Mouse (Mus musculus): ENCODE measurements at regions not wholly inside any gene's neighbourhood (a gene's known extent, or its start where the extent isn't known, plus 50 kb on each side); places are given as distances from the start of the nearest gene placed in this dataset.

DNA sequence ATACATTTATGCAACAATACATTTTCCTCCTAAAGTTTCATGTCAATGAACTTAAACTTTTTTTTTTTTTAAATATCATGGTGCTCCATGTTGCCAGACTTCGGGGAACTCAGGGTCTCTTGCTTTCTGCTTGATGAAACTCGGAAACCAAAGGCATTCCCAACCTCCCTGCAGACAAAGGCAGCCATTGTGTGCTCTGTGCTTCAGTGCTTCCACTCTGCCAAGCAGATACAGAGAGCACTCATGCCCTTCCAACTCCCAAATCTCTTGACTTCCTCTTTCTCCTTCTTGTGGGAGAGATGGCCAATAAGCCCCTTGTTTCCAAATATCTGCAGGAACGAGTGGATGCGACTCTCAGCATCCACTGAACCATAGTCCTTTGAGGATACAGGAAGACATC is 94.0 kb upstream of the Klf3 start:
- TF ChIP-seq CTCF (IDR thresholded peaks at IDR 0.05; ENCODE audit: low read depth, low read length), result no peak
- no peak for TF ChIP-seq EP300 (IDR thresholded peaks at IDR 0.05; ENCODE audit: insufficient read depth, low read depth, low read length)
- no peak for TF ChIP-seq POLR2A (IDR thresholded peaks at IDR 0.05; ENCODE audit: insufficient read depth, low read length)

All from ES-Bruce4 (cell line).